Mouse (Mus musculus) midbrain, embryonic 10.5 days (tissue): ENCODE measurements around the gene H2-Aa. TPM values are rescaled to one million over a fixed set of nuclear protein-coding genes. Genes with fewer than 3 reads are reported as not detected.

Source experiments
- DNase-seq: peaks from one replicate; pipeline ENCODE4 v3.0.0-alpha.2; 2017; ENCODE audit warnings: low spot score
- H3K27ac ChIP-seq: fragments of 300-500 bp; sonication (generic); replicated peaks from 2 replicates; pipeline ENCODE4 v1.5.1; 2016; ENCODE audit warnings: mild to moderate bottlenecking
- H3K27me3 ChIP-seq: fragments of 300-500 bp; sonication (generic); 2 replicates; pipeline ENCODE4 v1.6.1; 2016; ENCODE audit warnings: low read depth, mild to moderate bottlenecking; ENCODE audit not compliant: poor library complexity, severe bottlenecking
- H3K36me3 ChIP-seq: fragments of 300-500 bp; sonication (generic); 2 replicates; pipeline ENCODE4 v1.6.1; 2016; ENCODE audit warnings: mild to moderate bottlenecking, moderate library complexity
- H3K4me1 ChIP-seq: fragments of 300-500 bp; sonication (generic); 2 replicates; pipeline ENCODE4 v1.6.1; 2016
- H3K4me3 ChIP-seq: fragments of 300-500 bp; sonication (generic); 2 replicates; pipeline ENCODE4 v1.5.1; 2016; ENCODE audit warnings: mild to moderate bottlenecking, moderate library complexity
- H3K9me3 ChIP-seq: fragments of 300-500 bp; sonication (generic); replicated peaks from 2 replicates; pipeline ENCODE4 v1.6.1; 2016; ENCODE audit warnings: mild to moderate bottlenecking
- WGBS: fragments of 180-500 bp; shearing (Covaris S2); methylation state at CpG from one replicate; pipeline ENCODE4 v1.1.7; 2016; 5-methylcytosine and 5-hydroxymethylcytosine counted together
- polyA plus RNA-seq: library from polyadenylated mRNA; unstranded; fragments of >200 nt; fragmentation: Nextera tagmentation; extraction: Ambion mirVana; gene quantifications from 2 replicates; pipeline ENCODE4 v1.2.1, GENCODE M21; 2016

Gene H2-Aa
- polyA plus RNA-seq, 1 experiment from 2014 or later: not detected

DNA sequence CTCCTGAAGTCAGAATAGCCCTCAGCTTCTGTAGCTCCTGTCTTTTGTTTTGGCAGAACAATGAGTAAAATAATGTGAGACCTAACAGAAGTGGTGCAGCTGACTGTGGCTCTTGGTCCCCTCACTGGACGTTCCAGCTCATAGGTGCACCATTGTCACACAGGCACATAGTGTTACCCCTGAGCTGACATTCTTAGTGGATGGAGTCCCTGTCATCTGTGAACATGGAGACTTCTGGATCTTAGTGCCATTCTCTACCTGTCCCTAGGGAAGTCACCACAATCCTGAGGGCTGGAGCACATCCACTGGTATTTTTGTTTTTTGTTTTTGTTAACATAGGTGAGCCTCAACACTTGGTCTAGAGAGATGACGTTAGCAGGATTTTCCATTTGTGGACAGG lies 16.7 kb downstream of the H2-Aa start:
- no peaks in the 10 kb centered on the region for H3K36me3 ChIP-seq
- no peak overlapping the region for H3K27ac ChIP-seq
- DNase-seq: no peak
- H3K4me3 ChIP-seq: no peak overlapping the region
- no peaks in the 10 kb centered on the region for H3K4me1 ChIP-seq
- H3K9me3 ChIP-seq: no peaks in the 10 kb centered on the region
- no peaks in the 10 kb centered on the region; the same call in 1 of the 2 replicates for H3K27me3 ChIP-seq
- 75% methylated on average over 2 of the region's 2 CpGs for WGBS

DNA sequence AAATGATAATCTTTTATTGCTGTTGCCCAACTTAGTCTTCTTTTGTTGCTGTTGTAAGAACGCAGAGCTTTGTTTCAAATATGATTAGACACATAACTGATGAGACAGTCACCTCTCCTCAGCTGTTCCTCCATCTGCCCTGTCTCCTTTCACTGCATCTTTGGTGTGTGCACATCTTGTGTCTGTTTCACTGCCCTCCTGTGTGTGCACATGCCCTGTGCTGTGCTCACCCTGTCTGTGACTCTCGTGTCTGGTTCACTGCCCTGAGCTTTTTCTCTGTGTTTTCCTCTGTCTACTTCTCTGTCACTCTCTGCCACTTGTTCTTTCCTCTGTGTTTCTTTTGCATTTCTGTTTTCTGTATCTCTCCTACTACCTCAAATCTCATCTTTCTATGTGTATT lies 17.4 kb downstream of the H2-Aa start:
- DNase-seq: no peak
- WGBS: 90% methylated on average over 2 of the region's 2 CpGs
- H3K36me3 ChIP-seq: no peaks in the 10 kb centered on the region
- H3K4me3 ChIP-seq: no peak overlapping the region
- H3K4me1 ChIP-seq: peaks cover 4% of the 10 kb centered on the region
- H3K9me3 ChIP-seq: no peaks in the 10 kb centered on the region
- H3K27me3 ChIP-seq: peaks cover 5% of the 10 kb centered on the region
- H3K27ac ChIP-seq: no peak overlapping the region

DNA sequence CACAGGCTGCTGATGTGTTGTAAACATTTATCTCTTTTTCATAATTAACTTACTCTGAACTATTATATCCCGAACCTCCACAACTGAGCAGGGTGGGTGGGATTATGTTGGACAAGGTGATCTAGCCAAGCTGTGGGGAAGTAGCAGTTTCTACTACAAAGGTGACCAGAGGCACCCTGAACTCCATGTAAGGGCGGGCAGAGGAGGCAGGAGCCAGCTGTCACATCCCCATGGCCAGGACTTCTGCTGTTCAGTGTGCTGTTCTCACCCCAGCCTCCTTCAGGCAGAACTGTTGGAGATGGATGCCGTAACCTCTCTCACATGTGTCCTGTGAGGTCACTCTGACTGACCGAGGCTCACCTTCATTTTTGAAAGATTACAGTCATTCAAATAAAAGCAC lies 17.8 kb downstream of the H2-Aa start:
- Histone ChIP-seq H3K4me3 (no peak overlapping the region), H3K4me1 (peaks cover 8% of the 10 kb centered on the region), H3K9me3 (no peaks in the 10 kb centered on the region), H3K27ac (no peak overlapping the region), H3K27me3 (peaks cover 9% of the 10 kb centered on the region), H3K36me3 (no peaks in the 10 kb centered on the region)
- no peak for DNase-seq
- 77% methylated on average over 4 of the region's 4 CpGs for WGBS

DNA sequence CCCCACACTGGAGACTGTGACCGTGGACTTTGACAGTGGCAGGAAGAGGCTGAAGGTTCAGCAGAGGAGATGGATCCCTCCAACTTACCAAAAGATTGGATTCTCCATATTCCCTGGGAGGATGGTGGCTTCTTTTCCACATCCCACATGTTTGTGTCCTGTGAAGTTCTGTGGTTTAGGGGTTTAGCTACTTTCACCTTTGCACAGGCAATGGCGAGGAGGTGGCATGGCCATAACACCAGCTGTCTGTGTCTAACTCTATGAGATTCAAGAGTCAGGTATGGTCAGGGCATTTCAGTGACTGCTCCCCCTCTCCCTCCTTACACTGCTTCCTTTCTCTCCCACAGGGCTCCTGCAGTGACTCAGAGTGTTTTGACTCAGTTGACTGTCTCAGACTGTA lies 18.9 kb downstream of the H2-Aa start:
- no peak overlapping the region for H3K4me3 ChIP-seq
- H3K27me3 ChIP-seq: peaks cover 19% of the 10 kb centered on the region
- WGBS: 87% methylated on average over 2 of the region's 2 CpGs
- no peak for DNase-seq
- no peak overlapping the region for H3K27ac ChIP-seq
- peaks cover 18% of the 10 kb centered on the region for H3K4me1 ChIP-seq
- no peaks in the 10 kb centered on the region for H3K36me3 ChIP-seq
- H3K9me3 ChIP-seq: no peaks in the 10 kb centered on the region

DNA sequence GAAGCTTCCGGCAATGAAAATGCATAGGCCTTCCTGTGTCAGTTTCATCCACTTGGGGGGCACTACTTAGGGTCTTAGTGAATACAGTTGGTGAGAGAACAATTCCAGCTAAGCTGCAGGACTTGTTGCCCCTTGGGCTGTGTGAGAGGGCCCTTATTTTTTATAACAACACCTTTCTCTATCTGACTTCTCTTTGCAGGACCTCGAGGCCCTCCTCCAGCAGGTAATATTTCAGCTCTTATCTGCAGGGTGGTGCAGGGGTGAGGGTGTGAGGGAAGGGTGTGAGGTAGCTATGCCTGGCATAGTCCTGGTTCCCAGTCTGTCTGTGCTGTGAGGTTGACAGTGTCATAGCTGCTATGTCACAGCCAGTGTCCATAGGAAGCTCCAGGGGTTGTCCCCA lies 19.4 kb downstream of the H2-Aa start:
- H3K27me3 ChIP-seq: peaks cover 23% of the 10 kb centered on the region
- H3K4me1 ChIP-seq: peaks cover 23% of the 10 kb centered on the region
- no peaks in the 10 kb centered on the region for H3K36me3 ChIP-seq
- WGBS: 78% methylated on average over 2 of the region's 2 CpGs
- H3K9me3 ChIP-seq: no peaks in the 10 kb centered on the region
- no peak for DNase-seq
- no peak overlapping the region for H3K27ac ChIP-seq
- H3K4me3 ChIP-seq: no peak overlapping the region

DNA sequence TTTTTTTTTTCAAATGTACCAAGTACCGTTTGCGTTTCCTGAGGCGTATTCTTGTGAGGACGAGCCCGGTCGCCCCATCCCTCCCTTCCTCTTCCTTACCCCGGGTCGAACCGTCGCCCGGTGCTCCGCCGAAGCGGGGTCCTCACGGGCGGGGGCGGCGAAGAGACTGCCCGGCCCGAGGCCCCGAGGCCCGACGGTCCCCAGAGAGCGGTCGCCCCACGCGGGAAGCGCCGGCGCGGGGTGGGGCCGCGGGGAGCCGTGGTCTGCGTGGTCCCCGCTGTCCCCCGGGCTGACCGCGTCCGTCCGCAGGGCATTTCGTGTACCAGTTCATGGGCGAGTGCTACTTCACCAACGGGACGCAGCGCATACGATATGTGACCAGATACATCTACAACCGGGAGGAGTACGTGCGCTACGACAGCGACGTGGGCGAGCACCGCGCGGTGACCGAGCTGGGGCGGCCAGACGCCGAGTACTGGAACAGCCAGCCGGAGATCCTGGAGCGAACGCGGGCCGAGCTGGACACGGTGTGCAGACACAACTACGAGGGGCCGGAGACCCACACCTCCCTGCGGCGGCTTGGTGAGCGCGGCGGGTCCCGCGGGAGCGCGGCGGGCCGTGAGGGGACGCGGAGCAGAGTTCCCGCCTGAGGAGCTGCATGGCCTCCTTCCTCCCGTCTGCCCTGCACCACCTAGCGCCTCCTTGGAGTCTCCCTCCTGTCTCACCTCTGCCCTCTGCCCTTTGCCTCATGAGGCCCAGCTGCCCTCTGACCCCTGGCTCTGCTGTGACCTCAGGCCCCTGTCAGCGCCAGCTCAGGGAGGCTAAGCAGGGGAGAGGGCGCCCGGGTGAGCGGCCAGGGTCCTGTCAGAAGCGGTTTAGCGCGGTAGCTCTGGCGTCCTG lies 22.9 kb downstream of the H2-Aa start:
- H3K4me1 ChIP-seq: peaks cover 29% of the 10 kb centered on the region
- WGBS: under 1% methylated on average over 90 of the region's 93 CpGs
- DNase-seq: peak; percentile 76
- H3K27ac ChIP-seq: peak overlapping the region; percentile 86
- H3K36me3 ChIP-seq: no peaks in the 10 kb centered on the region
- H3K9me3 ChIP-seq: no peaks in the 10 kb centered on the region
- H3K27me3 ChIP-seq: peaks cover 34% of the 10 kb centered on the region
- H3K4me3 ChIP-seq: peak overlapping the region; percentile 73

DNA sequence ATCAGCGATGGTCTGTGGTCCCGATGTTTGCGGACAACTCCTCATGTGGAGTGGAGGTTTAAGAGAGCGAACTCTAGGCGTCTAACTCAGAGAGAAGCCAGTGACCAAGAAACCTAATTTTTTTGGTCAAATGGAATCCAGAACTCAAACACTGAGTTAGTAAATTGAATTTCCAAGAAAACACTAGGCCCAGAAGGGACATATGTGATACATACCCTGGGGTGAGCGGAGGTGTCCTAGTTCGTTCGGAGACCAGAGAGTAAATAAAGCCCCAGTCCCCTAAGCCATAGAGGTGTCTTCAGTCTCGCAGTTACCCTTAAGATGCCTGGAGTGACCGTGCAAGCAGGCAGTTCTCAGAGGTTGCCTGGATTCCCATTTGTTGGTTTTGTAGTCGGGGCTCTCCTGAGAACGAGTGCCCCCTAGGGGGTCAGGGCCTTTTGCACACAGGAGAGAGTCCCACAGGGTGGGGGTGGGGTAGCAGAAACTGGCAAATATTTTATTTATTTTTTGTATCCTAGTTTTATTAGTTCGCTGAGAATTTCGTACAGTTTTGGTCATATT lies 23.7 kb downstream of the H2-Aa start:
- Histone ChIP-seq H3K9me3 (no peaks in the 10 kb centered on the region), H3K4me1 (peaks cover 29% of the 10 kb centered on the region), H3K4me3 (peak overlapping the region; percentile 73), H3K36me3 (no peaks in the 10 kb centered on the region), H3K27me3 (peaks cover 34% of the 10 kb centered on the region), H3K27ac (peak overlapping the region; percentile 86)
- WGBS: 2% methylated on average over 14 of the region's 14 CpGs
- peak; percentile 53 for DNase-seq

DNA sequence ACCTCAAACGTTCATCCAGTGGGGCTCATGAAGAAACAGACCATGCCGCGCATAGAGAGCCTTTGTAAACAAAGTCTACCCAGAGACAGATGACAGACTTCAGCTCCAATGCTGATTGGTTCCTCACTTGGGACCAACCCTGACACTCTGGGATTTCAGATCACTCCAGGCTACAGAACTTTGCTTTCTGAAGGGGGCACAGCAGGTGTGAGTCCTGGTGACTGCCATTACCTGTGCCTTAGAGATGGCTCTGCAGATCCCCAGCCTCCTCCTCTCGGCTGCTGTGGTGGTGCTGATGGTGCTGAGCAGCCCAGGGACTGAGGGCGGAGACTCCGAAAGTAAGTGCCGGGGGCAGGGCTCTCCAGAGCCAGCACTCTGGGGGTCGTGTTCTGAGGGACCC lies 24.6 kb downstream of the H2-Aa start:
- H3K9me3 ChIP-seq: no peaks in the 10 kb centered on the region
- H3K36me3 ChIP-seq: no peaks in the 10 kb centered on the region
- peaks cover 29% of the 10 kb centered on the region for H3K4me1 ChIP-seq
- DNase-seq: peak; percentile 80
- WGBS: 0% methylated on average over 8 of the region's 8 CpGs
- H3K4me3 ChIP-seq: peak overlapping the region; percentile 73
- H3K27me3 ChIP-seq: peaks cover 34% of the 10 kb centered on the region
- H3K27ac ChIP-seq: peak overlapping the region; percentile 49

DNA sequence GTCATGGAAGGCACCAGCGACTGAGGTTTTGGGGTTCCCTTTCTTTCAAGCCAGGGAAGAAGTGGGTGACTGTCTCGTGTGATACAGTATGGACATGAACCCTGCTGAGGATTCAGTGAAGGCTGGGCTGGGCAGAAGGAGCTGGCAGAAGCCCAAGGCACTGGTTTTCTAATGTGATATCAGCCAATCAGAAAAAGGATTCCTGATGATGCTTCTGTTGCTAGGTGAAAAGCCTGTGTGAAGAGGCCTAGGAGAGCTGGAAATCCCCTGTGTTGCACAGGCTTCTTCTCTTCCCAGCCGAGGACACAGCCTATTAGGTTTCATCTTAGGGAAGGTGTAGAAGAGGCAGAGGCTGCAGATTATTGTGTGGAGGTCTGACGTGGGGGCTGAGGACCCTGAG lies 26.1 kb downstream of the H2-Aa start:
- WGBS: 35% methylated on average over 4 of the region's 4 CpGs
- H3K9me3 ChIP-seq: no peaks in the 10 kb centered on the region
- peak; percentile 24 for DNase-seq
- peaks cover 34% of the 10 kb centered on the region for H3K27me3 ChIP-seq
- H3K36me3 ChIP-seq: no peaks in the 10 kb centered on the region
- H3K4me3 ChIP-seq: no peak overlapping the region
- H3K27ac ChIP-seq: no peak overlapping the region
- H3K4me1 ChIP-seq: peaks cover 29% of the 10 kb centered on the region

DNA sequence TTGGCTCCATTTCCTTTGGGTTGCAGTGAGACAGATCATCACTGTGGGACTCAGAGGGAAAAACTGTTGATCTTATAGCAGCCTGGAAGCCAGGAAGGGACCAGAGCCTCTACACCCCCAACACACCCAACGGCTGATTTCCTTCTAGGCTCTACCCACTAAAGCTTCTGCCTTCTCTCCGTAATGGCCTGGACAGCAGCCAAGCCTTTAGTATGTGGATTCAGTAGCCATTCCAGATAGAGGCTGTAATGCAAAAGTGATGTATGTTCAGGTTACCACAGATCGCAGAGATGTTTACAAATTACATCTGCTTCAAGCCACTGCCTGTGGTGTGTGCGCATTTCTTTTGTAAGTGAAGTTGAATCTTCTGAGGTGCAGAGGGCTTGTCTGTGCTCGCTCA lies 27.1 kb downstream of the H2-Aa start:
- Histone ChIP-seq H3K27ac (no peak overlapping the region), H3K4me1 (peaks cover 32% of the 10 kb centered on the region), H3K9me3 (no peaks in the 10 kb centered on the region), H3K36me3 (no peaks in the 10 kb centered on the region), H3K4me3 (no peak overlapping the region), H3K27me3 (peaks cover 33% of the 10 kb centered on the region)
- 90% methylated on average over 5 of the region's 5 CpGs for WGBS
- no peak for DNase-seq

DNA sequence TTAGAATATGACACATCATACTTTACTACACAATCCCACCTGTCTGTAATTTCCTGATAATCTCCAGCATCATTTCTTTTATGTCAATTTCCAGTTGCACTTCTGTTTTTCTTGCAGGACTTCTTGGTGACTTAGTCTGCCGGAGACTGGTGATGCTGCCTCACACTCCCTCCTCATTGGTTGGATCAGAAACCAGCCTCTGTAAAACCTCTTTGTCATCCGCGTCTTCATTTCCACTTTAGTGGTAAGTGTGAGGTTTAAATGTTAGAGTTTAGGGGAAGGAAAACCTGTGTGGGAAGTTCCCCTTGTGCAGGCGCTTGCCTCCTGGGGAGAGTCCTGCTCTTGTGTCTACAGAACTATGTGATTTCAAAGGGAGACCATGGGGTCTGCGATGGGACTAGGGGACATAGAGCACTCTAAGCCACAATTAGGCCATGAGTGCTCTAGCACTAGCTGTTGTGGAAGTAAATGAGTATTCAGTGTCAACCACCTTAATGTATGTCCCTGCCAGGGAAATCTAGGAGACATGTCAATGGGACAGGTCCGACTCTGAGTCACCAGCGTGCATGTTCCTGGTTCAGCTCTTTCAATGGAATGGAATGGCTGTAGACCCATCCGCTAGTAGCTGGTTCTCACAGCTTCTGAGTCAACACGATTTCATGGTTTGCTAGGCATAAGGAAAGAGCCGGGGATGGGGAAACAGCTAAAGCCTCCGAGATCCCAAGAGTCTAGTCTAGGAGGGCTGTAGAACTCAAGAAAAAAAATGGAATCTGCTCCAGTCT lies 29.8 kb downstream of the H2-Aa start, which contains the start of gene H2-Ab1:
Gene H2-Ab1, plus strand, starts transcription at position 96 of the 782 bp plus-strand sequence.
- Histone ChIP-seq H3K27ac (no peak within 1 kb of the TSS), H3K4me1 (peaks cover 5% of the 10 kb centered on the region), H3K27me3 (peaks cover 11% of the 10 kb centered on the region; the same call in 1 of the 2 replicates), H3K4me3 (no peak within 1 kb of the TSS), H3K9me3 (no peaks in the 10 kb centered on the region), H3K36me3 (no peaks in the 10 kb centered on the region)
- DNase-seq: peak; percentile 29
- 79% methylated on average over 11 of the region's 11 CpGs for WGBS

DNA sequence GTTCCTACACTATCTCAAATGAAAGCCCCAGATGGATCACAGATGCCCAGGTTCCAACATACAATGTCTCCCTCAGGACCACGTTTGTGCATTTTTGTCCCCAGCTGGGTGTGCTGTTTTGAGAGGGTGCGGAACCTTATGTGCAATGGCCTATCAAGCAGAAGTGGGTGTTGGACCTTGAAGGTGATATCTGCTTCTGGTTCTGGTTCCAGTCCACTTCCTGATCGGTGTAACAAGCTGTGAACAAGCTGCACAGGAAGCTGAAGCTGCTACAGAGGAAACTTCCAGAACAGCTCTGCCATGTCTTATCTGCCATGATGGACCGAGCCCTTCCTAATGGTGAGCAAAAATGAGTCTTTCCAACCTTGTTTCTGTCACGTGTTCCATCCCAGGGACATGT lies 31.1 kb downstream of the H2-Aa start:
- no peak overlapping the region for H3K27ac ChIP-seq
- no peak for DNase-seq
- H3K36me3 ChIP-seq: no peaks in the 10 kb centered on the region
- H3K9me3 ChIP-seq: no peaks in the 10 kb centered on the region
- peaks cover 3% of the 10 kb centered on the region; the same call in 1 of the 2 replicates for H3K4me1 ChIP-seq
- no peaks in the 10 kb centered on the region; the same call in 1 of the 2 replicates for H3K27me3 ChIP-seq
- no peak overlapping the region for H3K4me3 ChIP-seq
- 83% methylated on average over 5 of the region's 5 CpGs for WGBS
